Mouse (Mus musculus) MN1 (cell line): Measurements from ENCODE around the gene Scn1a.

ENCODE experiments used
- DNase-seq: peaks from one replicate; pipeline ENCODE4 v3.0.0-alpha.2; 2016; ENCODE audit warnings: low spot score

Gene Scn1a

GRCm38 (mm10) chr2:66440711-66441110 lies at the start of gene Scn1a:
TSS of gene Scn1a (minus strand) at chr2:66440840.
- no peak for DNase-seq

- DNase-seq = no peak
Observed at GRCm38 (mm10) chr2:66478395-66478794, 37.8 kb upstream of the Scn1a start.

GRCm38 (mm10) chr2:66473181-66473822 lies 32.7 kb upstream of the Scn1a start:
- peak; percentile 67 for DNase-seq

GRCm38 (mm10) chr2:66465484-66465883 lies 24.8 kb upstream of the Scn1a start:
- peak; percentile 25 for DNase-seq

- no peak for DNase-seq
Observed at GRCm38 (mm10) chr2:66464874-66465458, 24.3 kb upstream of the Scn1a start.

GRCm38 (mm10) chr2:66463916-66464315 lies 23.3 kb upstream of the Scn1a start:
- DNase-seq = no peak

GRCm38 (mm10) chr2:66462458-66462857 lies 21.8 kb upstream of the Scn1a start:
- peak; percentile 21 for DNase-seq

GRCm38 (mm10) chr2:66439764-66440471 lies 722 bp downstream of the Scn1a start:
- DNase-seq = no peak

GRCm38 (mm10) chr2:66436286-66436685 lies 4.4 kb downstream of the Scn1a start:
- no peak for DNase-seq

GRCm38 (mm10) chr2:66409740-66410290 lies 30.8 kb downstream of the Scn1a start:
- peak; percentile 85 for DNase-seq

- DNase-seq = peak; percentile 44
Observed at GRCm38 (mm10) chr2:66408899-66409739, 31.5 kb downstream of the Scn1a start.

GRCm38 (mm10) chr2:66408456-66408855 lies 32.2 kb downstream of the Scn1a start:
- DNase-seq = no peak

- DNase-seq = no peak
Observed at GRCm38 (mm10) chr2:66392586-66392985, 48.1 kb downstream of the Scn1a start.

- DNase-seq = no peak
Observed at GRCm38 (mm10) chr2:66367957-66368356, 72.7 kb downstream of the Scn1a start.

- DNase-seq = no peak
Observed at GRCm38 (mm10) chr2:66350590-66350989, 90.0 kb downstream of the Scn1a start.

GRCm38 (mm10) chr2:66346622-66347021 lies 94.0 kb downstream of the Scn1a start:
- DNase-seq = no peak

- no peak for DNase-seq
Observed at GRCm38 (mm10) chr2:66346181-66346580, 94.5 kb downstream of the Scn1a start.

GRCm38 (mm10) chr2:66337406-66337805 lies 103.2 kb downstream of the Scn1a start:
- no peak for DNase-seq

- DNase-seq = peak; percentile 35
Observed at GRCm38 (mm10) chr2:66336396-66336795, 104.2 kb downstream of the Scn1a start.

GRCm38 (mm10) chr2:66272551-66272950 lies 168.1 kb downstream of the Scn1a start:
- no peak for DNase-seq

GRCm38 (mm10) chr2:66256220-66257131 lies 184.2 kb downstream of the Scn1a start, which contains the start of gene Ttc21b:
TSS of gene Ttc21b (minus strand) at chr2:66256617.
- peak; percentile 97 for DNase-seq
